Mouse (Mus musculus): ENCODE measurements around the gene Dnal1.

The Dnal1 gene

DNA sequence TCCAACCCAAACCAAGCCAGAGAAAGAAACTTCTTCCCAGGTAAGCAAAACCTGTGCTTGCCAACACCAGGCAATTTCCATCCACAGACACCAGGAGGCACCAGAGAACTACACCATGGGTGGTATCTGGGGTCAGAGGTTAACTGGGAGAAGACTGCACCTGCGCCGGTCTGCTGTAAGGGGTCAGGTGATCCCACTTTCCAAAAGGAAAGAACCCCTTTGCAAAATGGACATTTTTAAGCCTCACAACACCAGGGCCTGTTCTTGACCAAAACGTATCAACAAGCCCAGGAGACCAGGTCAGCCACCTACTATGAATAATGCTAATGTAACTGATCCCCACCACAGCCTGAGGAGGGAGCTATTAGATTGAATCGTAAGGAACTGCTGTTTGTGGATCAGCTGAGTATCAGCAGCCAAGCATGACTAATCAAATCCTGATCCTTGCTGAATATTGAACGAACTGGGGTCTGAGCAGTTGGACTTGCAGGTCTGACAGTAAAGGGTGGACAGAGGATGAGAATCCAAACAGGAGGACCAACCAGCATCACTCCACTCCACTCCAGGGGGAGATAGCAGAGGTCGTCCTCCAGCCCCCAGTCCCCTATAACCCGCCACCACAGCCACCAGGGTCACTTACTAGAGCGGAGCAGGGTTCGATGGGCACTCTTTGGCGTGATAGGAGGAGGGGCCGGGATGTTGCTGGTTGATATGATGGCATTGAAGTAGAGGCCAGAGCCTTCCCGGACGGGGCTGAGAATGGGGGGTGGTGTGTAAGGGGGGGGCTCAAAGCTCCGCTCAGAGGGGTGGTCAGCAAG, 47.7 kb downstream of the Dnal1 start:
- no peak for DNase-seq (ENCODE audit: low spot score in 2 of 2)

DNA sequence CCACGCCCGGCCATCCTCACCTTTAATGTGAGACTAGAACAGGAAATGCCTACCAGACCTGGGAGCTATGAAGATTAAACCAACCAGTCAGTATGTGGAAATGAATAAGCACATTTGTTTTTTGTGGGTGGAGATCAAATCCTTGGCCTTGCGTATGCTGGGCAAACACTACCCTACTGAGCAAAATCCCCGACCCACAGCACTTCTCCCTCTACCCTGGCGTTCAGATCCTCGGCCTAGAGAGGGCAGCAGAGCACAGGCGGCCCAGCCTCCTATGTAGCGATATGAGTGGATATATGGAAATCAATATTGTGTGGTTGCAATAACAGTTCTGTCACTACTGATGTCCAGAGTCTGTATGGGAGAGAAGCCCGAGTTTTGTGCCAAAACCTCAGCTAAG, 49.0 kb downstream of the Dnal1 start:
- no peak for DNase-seq (ENCODE audit: low spot score in 2 of 2)

DNA sequence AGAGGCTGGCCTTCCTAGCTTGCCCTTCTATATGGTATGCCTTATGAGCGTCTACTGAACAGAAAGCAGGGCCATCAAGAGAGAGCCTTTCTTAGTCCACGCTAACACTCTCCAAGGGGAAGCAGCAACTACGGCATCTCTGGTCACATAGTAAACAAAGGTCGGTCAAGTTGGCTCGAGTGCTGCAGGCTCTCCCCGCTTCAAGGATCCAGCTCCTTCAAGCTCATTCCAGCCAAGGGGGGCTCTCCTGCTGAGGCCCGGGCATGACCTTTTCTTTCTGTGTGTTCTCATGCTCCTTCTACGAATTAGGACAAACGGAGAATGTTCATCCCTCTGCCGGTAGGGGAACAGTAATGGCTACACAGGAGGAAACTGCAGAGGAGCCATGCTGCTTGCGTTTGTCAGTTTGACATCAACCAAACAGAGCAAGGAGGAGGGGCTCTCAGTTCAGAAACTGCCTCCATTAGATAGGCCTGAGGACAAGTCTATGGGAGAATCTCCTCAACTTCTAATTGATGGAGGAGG, 49.5 kb downstream of the Dnal1 start:
- no peak for DNase-seq (ENCODE audit: low spot score in 2 of 2)

DNA sequence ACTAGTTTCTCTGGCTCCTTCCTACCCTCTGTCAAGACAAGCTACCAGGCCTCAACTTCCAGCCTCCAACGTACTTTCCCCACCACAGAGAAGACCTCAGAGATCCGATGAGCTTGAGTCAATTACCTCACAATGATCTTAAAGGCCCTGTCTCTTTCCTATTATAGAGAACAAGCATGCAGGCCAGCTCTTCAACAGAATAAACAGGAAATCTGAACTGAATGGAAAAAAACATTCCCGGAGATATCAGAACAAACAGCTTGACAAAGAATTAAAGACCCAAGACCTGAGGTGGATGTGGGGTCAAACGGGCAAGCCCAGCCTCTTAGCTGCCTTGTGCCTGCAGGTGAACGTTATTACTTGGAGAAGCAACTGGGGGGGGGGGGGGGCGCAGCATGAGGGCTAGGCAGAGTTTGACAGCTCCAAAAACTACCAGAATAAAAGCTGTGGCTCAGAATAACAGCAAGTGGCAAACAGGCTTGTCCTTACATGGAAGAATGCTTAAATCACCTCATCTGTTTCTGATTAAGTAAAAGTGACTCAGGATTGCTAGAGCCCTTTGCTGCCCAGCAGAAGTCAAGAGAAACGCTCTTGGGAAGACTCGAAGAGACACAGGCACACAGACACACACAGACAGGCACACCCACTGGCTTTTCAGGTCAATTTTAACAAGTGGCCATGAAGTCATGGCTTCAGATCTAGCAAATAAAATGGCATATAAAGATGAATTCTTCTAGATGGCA, 51.6 kb downstream of the Dnal1 start:
- no peak for DNase-seq (ENCODE audit: low spot score in 2 of 2)

DNA sequence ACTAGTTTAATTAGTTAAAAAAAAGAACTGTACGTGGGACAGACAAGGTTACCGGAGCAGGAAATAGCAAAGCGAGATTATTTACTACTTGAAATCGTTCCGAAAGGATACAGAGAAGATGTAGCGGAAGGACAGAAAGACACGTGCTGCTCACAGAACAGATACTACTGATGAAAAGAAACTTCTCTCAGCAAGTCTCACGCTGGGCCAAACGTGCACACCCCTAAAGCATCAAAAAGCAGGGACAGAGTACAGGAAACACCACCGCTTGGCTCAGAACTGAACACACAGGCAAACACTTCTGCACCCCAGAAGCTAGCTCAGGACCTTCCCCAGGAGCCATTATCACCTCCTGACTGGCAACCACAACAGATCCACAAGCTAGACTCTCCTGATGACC, 56.4 kb downstream of the Dnal1 start:
- no peak for DNase-seq (ENCODE audit: low spot score in 2 of 2)

DNA sequence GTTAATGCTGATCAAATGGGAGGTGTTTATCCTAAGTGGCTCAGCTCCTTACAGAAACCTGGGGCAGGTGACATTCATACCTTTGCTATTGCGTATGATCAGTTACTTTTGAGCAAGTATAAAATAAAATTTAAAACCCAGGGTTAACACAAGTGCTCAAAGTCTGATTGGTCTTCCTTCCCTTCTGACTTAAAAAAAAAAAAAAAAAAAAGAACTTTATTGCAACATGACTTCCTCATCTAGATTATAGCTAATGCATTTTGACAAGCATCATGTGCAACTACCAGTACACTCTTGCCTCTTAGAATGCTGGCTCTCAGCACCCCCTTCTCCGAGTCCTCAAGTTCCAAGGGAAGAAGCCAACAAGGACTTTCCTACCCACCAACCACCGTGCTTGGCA, 58.0 kb downstream of the Dnal1 start:
- DNase-seq (ENCODE audit: low spot score in 2 of 2) = no peak

DNA sequence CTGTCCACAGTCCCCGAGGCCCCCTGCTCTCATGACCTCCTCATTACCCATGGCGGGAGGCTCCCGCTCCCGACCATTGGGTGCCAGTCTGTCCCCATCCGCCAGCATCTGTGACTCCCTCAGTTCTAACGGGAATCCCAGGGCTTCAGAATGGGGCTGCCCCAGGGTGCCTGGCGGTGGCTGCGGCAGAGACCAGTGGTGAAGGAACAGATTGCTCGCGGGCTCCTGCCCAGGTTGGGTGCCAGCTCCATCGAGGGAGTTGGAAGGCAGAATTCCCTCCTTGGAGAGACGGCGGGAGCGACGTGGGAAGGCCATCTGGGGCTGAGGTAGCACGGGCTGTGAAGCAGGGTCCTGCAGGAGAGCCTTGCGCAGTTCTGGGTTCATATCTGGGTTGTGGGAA, 58.7 kb downstream of the Dnal1 start:
- no peak for DNase-seq (ENCODE audit: low spot score in 2 of 2)

DNA sequence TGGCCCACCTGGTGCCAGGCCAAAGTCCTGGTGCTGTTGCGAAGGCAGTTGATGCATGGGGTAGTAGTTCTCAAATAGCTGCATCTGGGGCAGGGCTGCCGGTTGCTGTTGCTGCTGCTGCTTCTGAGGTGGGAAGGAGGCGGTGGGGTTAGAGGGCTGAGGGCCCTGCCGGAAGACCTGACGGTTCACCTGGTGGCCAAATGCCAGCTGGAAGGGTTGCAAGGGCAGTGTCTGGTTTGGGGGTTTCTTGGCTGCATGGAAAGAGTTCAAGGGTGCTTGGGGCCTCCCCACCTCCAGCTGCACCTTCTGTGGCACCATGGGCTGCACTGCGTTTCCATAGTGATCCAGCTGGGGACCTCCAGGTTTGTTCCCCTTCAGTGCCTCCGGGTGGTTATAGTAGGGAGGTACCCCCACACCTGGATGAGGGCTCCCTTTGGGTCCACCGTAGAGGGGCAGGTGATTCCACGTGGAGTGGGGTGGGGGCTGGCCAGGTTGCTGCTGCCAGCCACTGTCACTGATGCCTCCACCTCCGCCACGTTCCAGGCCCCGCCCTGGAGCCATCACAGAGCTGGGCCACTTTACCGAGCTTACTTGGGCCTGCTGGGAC, 59.2 kb downstream of the Dnal1 start:
- DNase-seq (ENCODE audit: low spot score in 2 of 2) = no peak

DNA sequence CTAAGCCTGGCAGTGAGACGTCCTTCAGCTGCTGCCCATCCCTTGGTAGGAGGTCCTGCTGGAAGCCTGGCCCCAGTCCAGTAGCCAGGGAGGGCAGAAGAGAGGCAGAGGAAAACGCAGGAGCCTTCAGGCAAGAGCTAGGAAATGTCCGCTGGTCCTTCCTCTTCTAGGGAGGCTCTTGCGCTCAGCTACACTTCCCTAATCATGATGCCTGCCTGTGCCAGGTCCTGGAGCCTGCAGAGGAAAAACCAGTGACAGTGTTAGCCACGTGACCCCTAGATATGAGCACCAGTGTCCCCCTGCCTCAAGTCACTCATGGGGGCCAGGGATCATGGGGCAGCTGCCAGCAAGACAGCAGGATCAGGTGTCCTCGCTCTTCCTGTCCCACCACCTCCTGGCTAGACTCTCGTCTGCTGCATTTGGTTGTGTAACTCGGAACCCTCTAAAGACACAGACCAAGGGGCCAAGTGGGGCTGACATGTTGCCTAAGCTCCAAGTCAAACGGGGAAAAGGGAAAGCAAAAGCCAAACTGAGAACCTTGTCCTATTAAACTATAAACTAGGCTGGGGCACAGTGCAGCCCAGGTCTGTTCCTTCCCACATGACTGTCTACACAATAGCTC, 60.1 kb downstream of the Dnal1 start:
- DNase-seq (ENCODE audit: low spot score in 2 of 2) = peak in 1 of 2 experiments; percentile 64

DNA sequence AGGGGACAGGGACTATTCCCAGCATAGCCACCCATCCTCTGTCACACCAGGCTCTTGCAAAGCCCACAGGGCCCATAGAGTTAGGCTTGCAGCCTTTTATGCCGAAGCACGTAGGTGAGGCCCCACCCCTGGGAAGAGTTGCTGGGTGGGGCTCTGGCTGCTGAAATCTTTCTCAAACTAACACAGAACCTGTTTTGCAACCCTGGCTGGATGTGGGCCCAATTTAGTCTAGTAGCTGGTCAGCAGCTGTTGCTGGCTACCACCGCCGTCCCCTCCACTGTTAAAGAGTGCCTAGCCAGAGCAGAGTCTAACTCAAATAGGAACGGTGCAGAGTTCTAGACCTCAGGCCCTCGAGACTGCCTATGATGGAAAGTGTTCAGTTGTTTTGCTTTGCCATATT, 60.7 kb downstream of the Dnal1 start:
- DNase-seq (ENCODE audit: low spot score in 2 of 2) = peak; percentile 88 to 96

DNA sequence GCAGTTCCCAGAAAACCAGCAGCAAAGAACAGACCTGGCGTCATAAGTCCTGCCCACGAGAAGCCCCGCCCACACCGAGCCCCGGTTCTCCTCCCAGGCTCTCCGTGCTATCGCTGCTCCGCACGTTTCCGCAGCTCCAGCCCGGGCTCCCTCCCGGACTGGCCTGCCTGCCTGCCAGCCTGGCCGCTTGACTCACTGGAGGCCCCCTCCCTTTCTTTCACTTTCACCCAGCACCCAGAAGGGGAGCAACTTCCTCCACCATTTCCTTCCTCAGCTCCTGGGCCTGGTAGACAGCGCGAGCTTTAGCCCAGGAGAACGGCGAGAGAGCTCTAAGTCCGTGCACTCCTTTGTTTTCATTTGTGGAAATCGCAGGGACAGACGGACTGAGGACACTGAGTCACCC, 61.5 kb downstream of the Dnal1 start:
- peak; percentile 88 to 93 for DNase-seq (ENCODE audit: low spot score in 2 of 2)

DNA sequence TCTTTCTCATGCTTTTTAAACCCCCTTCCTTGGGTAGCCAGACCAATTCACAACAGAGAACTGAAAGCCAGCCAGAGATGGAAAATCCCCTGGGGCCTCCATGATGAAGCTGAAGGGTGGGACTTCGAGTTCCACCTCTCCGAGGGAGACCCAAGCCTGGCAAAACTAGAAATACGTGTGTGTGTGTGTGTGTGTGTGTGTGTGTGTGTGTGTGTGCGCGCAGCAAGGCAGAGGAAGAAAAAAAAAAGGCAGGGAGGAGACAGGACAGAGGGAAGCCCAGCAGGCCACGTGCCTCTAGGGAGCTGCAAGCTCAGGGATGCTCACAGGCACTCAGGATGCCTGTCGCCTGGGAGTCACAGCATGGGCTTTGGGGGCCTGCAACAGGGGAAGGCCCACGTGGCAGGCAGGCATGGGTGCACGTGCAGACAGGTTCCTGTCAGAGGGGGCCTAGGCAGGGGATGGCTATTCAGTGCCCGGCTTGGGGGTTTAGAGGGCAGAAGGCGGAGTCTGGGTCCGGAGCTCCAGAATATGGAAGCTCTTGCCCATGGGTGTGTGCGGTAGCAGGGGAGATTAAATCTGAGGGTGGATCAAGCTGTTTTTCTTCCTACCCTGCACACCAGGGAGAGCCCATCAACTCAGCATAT, 62.1 kb downstream of the Dnal1 start:
- no peak for DNase-seq (ENCODE audit: low spot score in 2 of 2)

DNA sequence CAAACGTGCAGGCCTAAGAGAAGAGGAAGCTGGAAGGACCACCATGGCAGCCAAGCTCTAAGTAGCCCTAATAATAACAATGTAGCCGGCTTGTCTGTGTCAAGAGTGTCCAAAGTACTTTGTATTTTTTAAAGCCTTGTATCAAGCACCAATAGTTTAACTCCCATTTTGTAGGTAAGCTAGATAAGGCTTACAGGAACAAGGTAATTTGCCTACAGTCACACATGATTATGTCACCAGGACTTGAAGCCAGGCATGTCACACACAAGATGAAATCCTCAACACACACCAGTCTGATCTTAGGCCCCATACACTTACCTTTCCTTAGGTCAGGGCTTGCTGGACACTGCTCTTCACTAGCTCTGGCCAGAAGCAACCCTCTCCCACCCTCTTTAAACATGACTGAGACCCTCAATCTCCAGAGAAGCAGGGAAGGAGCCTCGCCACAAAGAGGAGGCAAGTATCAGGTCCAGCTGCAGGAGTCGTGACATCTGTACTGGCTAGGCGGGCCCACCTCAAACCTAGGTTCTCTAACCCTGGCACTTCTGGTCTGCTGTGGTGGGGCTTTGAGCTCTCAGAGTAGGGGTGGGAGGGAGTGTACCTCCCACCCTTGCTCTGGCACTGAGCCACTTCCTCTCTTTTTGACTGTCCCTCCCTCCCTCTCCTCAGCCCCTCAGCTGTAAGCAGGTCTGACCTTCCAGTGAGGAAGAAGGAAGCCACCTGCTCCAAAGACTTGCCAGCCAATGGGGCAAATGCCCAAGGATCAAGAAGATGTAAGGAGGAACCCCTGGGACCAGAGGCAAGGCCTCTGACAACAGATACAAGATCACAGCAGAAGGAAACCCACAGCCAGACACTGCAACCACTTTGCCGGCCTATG, 63.0 kb downstream of the Dnal1 start:
- no peak for DNase-seq (ENCODE audit: low spot score in 2 of 2)

DNA sequence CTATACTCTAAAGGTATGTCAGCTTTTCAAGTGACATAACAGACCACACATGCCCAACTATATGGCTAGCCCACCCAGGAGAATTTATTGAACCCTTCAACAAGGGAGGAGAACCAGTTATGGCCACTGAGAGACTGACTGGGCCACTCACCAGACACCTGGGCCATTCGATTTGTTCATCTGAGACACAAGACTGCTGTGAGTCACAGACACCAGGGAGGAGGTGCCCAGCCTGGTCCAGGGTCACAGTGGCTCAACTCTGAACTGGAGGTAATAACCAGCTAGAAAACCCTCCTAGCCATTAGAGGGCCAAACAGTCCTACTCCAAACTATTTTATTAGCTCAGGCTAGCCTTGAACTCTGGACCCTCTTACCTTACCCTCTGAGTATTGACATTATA, 63.9 kb downstream of the Dnal1 start:
- DNase-seq (ENCODE audit: low spot score in 2 of 2) = no peak

DNA sequence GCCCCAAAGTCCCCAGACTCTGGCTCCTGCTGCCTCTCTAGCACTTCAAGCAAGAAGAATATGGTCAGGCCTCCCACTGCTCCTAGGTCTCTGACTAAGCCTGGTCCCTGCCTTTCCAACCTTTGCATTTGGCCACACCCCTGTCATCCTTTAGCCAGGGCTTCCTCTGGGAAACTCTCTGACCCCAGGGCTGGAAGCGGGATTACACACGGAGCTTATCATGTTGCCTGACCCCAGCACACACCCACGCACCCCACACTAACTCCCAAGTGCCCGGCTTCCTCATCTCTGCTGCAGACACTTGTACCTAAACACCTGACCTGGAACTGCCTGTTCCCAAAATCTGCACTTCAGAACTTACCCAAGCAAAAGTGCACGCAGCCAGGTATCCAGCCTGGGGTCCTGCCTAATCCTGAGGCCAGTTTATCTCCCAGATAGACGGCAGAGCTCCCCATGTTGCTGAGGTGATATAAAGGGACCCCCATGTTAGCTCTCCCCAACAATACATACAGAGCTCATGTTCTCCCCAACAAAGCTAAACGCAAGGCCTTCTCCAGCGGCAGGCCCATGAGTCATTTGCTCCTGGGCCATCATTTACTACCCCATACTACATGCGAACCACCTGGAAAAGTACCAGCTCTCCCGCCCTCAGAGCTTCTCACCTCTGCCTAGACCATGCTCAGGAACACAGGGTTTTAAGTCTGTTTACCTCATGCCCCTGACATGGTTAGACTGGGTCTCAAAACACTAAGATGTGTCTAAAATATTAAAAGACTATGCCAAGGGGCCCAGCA, 64.7 kb downstream of the Dnal1 start:
- DNase-seq (ENCODE audit: low spot score in 2 of 2) = no peak

DNA sequence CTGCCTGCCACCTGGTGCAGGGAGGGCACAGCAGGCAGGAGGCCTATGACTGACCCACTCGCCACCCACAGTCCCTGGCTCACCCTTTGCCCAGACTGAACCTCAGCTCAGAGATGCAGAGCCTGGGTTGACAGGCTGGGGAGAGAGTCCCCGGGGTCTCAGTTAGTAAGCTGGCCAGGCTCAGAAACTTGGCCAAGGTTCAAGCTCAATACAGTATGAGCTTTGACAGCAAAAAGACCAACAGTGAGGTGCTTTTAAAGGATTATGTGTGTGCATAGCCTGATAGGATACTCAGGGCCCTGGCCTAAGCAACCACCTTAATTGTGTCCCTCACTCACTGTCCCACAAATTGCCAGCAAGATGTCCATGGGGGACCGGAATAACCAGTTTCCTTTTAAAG, 65.9 kb downstream of the Dnal1 start:
- DNase-seq (ENCODE audit: low spot score in 2 of 2) = no peak

DNA sequence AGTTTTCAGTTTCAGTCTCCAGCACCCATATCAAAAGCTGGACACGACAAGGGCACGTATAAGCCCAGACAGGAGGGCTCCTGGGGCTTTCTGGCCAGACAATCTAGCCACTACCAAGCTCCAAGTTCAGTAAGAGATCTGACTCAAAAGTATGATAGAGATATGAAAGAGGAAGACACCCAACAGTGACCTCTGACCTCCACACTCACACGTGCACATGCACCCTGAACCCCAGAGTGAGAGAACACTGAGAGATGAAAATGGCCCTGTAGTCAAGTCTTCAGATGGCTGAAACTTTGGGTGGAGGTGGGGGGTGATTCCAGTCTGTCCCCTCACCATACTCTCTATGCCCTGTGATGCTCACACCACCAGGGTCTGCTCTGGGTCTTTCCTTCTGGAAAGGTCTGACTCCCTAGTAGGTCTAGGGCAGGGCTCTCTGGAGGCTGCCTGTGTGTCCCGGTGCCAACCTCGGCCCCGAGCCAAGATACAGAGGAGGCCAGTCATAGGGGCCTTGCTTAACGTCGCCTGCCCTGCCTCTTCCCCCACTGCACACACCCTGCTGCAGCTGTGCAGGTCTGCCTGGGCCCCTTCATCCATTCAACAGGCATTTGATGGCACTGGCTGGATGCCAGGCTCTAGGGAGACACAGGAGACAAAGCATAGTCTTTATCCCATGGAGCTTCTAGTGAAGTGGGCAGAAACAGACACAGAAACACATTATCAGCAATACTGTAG, 66.7 kb downstream of the Dnal1 start:
- peak in 1 of 2 experiments; percentile 86 for DNase-seq (ENCODE audit: low spot score in 2 of 2)

DNA sequence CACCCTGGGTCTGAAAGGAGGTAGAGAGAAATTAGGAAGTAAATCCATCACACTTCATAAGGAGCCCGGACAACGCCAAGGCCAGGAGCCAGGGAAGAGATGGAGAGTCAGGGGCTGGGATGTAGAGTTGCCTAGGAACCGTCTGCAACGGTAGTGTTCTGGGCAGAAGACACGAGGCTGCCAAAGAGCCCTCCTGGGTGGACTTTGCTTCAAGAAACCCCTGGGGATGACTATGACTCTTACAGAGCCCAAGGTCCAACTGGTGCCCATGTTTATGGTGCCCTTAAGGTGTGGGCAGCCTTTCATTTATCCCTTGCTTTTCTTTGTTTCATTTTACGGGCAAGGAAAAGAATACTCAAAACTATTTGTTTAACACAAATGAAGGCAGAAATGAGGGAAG, 67.8 kb downstream of the Dnal1 start:
- no peak for DNase-seq (ENCODE audit: low spot score in 2 of 2)

DNA sequence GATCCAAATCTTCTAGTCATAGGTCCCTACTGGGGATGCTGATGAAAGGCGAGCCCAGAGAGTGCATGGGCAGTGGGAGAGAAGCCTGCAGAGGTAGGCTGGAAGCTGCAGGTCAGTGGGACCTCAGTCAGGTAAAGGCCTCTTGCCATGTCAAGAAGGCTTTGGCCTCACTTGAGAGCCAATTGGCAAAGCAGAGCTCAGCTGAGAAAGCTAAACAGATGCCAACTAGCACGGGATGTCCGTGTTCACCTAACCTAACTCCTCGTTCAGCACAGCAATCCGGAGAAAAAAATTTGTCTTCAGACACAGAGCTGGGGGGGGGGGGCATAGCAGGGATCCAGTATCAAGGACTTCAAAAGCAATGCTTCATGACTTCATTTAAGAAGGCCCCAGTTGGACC, 70.8 kb downstream of the Dnal1 start:
- no peak for DNase-seq (ENCODE audit: low spot score in 2 of 2)
